Mouse (Mus musculus) midbrain, embryonic 16.5 days (tissue): ENCODE results near the gene Twnk. TPM values are rescaled to one million over a fixed set of nuclear protein-coding genes. Genes with fewer than 3 reads are reported as not detected.

Experiments used
- ATAC-seq: fragments of 200-750 bp; cut with Nextera tagmentation; 2 replicates; pipeline ENCODE4 v1.8.0; 2017; ENCODE audit warnings: moderate TSS enrichment
- H3K27ac ChIP-seq: fragments of 300-500 bp; sonication (generic); 2 replicates; pipeline ENCODE4 v1.5.1; 2014; ENCODE audit warnings: mild to moderate bottlenecking, low read length, mixed read lengths
- H3K27me3 ChIP-seq: fragments of 300-500 bp; sonication (generic); 2 replicates; pipeline ENCODE4 v1.6.1; 2014; ENCODE audit warnings: low read depth, low read length, mixed read lengths; ENCODE audit not compliant: control insufficient read depth, insufficient read depth
- H3K36me3 ChIP-seq: fragments of 300-500 bp; sonication (generic); 2 replicates; pipeline ENCODE4 v1.6.1; 2014; ENCODE audit warnings: mild to moderate bottlenecking, low read length, moderate library complexity, mixed read lengths; ENCODE audit not compliant: control insufficient read depth, insufficient read depth
- H3K4me1 ChIP-seq: fragments of 300-500 bp; sonication (generic); 2 replicates; pipeline ENCODE4 v1.6.1; 2014; ENCODE audit warnings: mild to moderate bottlenecking, low read length, mixed read lengths; ENCODE audit not compliant: control insufficient read depth, insufficient read depth
- H3K4me2 ChIP-seq: fragments of 300-500 bp; sonication (generic); 2 replicates; pipeline ENCODE4 v1.6.1; 2014; ENCODE audit warnings: mild to moderate bottlenecking, low read length, mixed read lengths
- H3K4me3 ChIP-seq: fragments of 300-500 bp; sonication (generic); 2 replicates; pipeline ENCODE4 v1.5.1; 2014; ENCODE audit warnings: low read depth, mild to moderate bottlenecking, low read length, moderate library complexity, mixed read lengths
- H3K9ac ChIP-seq: fragments of 300-500 bp; sonication (generic); 2 replicates; pipeline ENCODE4 v1.6.1; 2014; ENCODE audit warnings: low read depth, low read length, mixed read lengths
- H3K9me3 ChIP-seq: fragments of 300-500 bp; sonication (generic); replicated peaks from 2 replicates; pipeline ENCODE4 v1.6.1; 2014; ENCODE audit warnings: mild to moderate bottlenecking, low read length, mixed read lengths; ENCODE audit not compliant: control insufficient read depth, poor library complexity, severe bottlenecking
- WGBS: fragments of 180-500 bp; shearing (Covaris S2); extraction: QIAGEN DNeasy Blood & Tissue Kit; methylation state at CpG from one replicate; pipeline ENCODE4 v1.1.7; 2014; 5-methylcytosine and 5-hydroxymethylcytosine counted together
- polyA plus RNA-seq: library from polyadenylated mRNA; unstranded; fragments of >200 nt; fragmentation: Nextera tagmentation; extraction: Ambion mirVana; gene quantifications from 2 replicates; pipeline ENCODE4 v1.2.1, GENCODE M21; 2015

Gene Twnk
- polyA plus RNA-seq, result 13.6 and 16.0 TPM in 2 replicates

GRCm38 (mm10) chr19:45005444-45005843 is at the start of gene Twnk:
Gene Twnk (plus strand): TSS chr19:45005663.
- H3K9me3 ChIP-seq, result no peaks in the 10 kb centered on the region
- H3K27ac ChIP-seq, result peak within 1 kb of the TSS; percentile 87
- WGBS, result 8% methylated on average over 16 of the region's 16 CpGs
- peak within 1 kb of the TSS; percentile 91 for H3K9ac ChIP-seq
- peak within 1 kb of the TSS; percentile 94 for H3K4me3 ChIP-seq
- H3K36me3 ChIP-seq, result peaks cover 19% of the 10 kb centered on the region
- H3K4me1 ChIP-seq, result peaks cover 15% of the 10 kb centered on the region
- H3K4me2 ChIP-seq, result peak within 1 kb of the TSS; percentile 87
- ATAC-seq, result no peak
- H3K27me3 ChIP-seq, result no peaks in the 10 kb centered on the region

- Histone ChIP-seq H3K4me2 (no peak overlapping the region), H3K27ac (no peak overlapping the region), H3K4me1 (no peaks in the 10 kb centered on the region), H3K27me3 (no peaks in the 10 kb centered on the region), H3K9ac (no peak overlapping the region), H3K36me3 (peaks cover 37% of the 10 kb centered on the region), H3K4me3 (no peak overlapping the region), H3K9me3 (no peaks in the 10 kb centered on the region)
- 99% methylated on average over 2 of the region's 2 CpGs for WGBS
- ATAC-seq, result no peak
Measured at GRCm38 (mm10) chr19:44959633-44960032, 45.8 kb upstream of the Twnk start.

GRCm38 (mm10) chr19:44965978-44966377 is 39.5 kb upstream of the Twnk start:
- H3K9ac ChIP-seq, result no peak overlapping the region
- WGBS, result 98% methylated on average over 1 of the region's 1 CpGs
- no peak overlapping the region for H3K4me3 ChIP-seq
- H3K4me1 ChIP-seq, result no peaks in the 10 kb centered on the region
- peaks cover 45% of the 10 kb centered on the region for H3K36me3 ChIP-seq
- H3K27me3 ChIP-seq, result no peaks in the 10 kb centered on the region
- H3K27ac ChIP-seq, result no peak overlapping the region
- H3K9me3 ChIP-seq, result no peaks in the 10 kb centered on the region
- ATAC-seq, result no peak
- no peak overlapping the region for H3K4me2 ChIP-seq

GRCm38 (mm10) chr19:44968329-44968728 is 37.1 kb upstream of the Twnk start:
- no peaks in the 10 kb centered on the region for H3K9me3 ChIP-seq
- no peak overlapping the region for H3K9ac ChIP-seq
- 88% methylated on average over 3 of the region's 3 CpGs for WGBS
- no peak overlapping the region for H3K27ac ChIP-seq
- ATAC-seq, result no peak
- no peak overlapping the region for H3K4me2 ChIP-seq
- H3K4me1 ChIP-seq, result no peaks in the 10 kb centered on the region
- no peaks in the 10 kb centered on the region for H3K27me3 ChIP-seq
- H3K4me3 ChIP-seq, result no peak overlapping the region
- peaks cover 51% of the 10 kb centered on the region for H3K36me3 ChIP-seq

GRCm38 (mm10) chr19:44976636-44977035 is 28.8 kb upstream of the Twnk start:
- 83% methylated on average over 6 of the region's 6 CpGs for WGBS
- no peak overlapping the region for H3K27ac ChIP-seq
- no peak overlapping the region for H3K4me3 ChIP-seq
- no peak overlapping the region for H3K9ac ChIP-seq
- H3K9me3 ChIP-seq, result no peaks in the 10 kb centered on the region
- H3K4me2 ChIP-seq, result no peak overlapping the region
- H3K27me3 ChIP-seq, result no peaks in the 10 kb centered on the region
- ATAC-seq, result no peak
- no peaks in the 10 kb centered on the region for H3K4me1 ChIP-seq
- H3K36me3 ChIP-seq, result peaks cover 56% of the 10 kb centered on the region

- Histone ChIP-seq H3K36me3 (peaks cover 57% of the 10 kb centered on the region), H3K4me3 (no peak overlapping the region), H3K4me2 (no peak overlapping the region), H3K27ac (no peak overlapping the region), H3K27me3 (no peaks in the 10 kb centered on the region), H3K9ac (no peak overlapping the region), H3K9me3 (no peaks in the 10 kb centered on the region), H3K4me1 (no peaks in the 10 kb centered on the region)
- no peak for ATAC-seq
- 96% methylated on average over 6 of the region's 6 CpGs for WGBS
Measured at GRCm38 (mm10) chr19:44977148-44977547, 28.3 kb upstream of the Twnk start.

- Histone ChIP-seq H3K4me2 (no peak overlapping the region), H3K36me3 (peaks cover 30% of the 10 kb centered on the region), H3K4me3 (no peak overlapping the region), H3K9ac (no peak overlapping the region), H3K4me1 (no peaks in the 10 kb centered on the region), H3K9me3 (no peaks in the 10 kb centered on the region), H3K27ac (no peak overlapping the region), H3K27me3 (no peaks in the 10 kb centered on the region)
- no peak for ATAC-seq
- WGBS, result 78% methylated on average over 2 of the region's 2 CpGs
Measured at GRCm38 (mm10) chr19:44980787-44981186, 24.7 kb upstream of the Twnk start.

GRCm38 (mm10) chr19:44982477-44983115 is 22.9 kb upstream of the Twnk start:
- Histone ChIP-seq H3K4me3 (no peak overlapping the region), H3K27me3 (no peaks in the 10 kb centered on the region), H3K36me3 (peaks cover 18% of the 10 kb centered on the region), H3K4me1 (no peaks in the 10 kb centered on the region), H3K9ac (no peak overlapping the region), H3K27ac (no peak overlapping the region), H3K4me2 (no peak overlapping the region), H3K9me3 (no peaks in the 10 kb centered on the region)
- ATAC-seq, result no peak
- WGBS, result 83% methylated on average over 7 of the region's 7 CpGs

GRCm38 (mm10) chr19:44983366-44983765 is 22.1 kb upstream of the Twnk start:
- no peak for ATAC-seq
- 91% methylated on average over 6 of the region's 6 CpGs for WGBS
- no peak overlapping the region for H3K4me2 ChIP-seq

More at GRCm38 (mm10) chr19:44983366-44983765, 22.1 kb upstream of the Twnk start:
- no peaks in the 10 kb centered on the region for H3K9me3 ChIP-seq
- H3K9ac ChIP-seq, result no peak overlapping the region
- no peaks in the 10 kb centered on the region for H3K27me3 ChIP-seq
- H3K36me3 ChIP-seq, result peaks cover 13% of the 10 kb centered on the region
- no peak overlapping the region for H3K4me3 ChIP-seq
- no peak overlapping the region for H3K27ac ChIP-seq
- peaks cover 4% of the 10 kb centered on the region; the same call in 1 of the 2 replicates for H3K4me1 ChIP-seq
